Mouse (Mus musculus): ENCODE results near the gene Gp9.

DNA sequence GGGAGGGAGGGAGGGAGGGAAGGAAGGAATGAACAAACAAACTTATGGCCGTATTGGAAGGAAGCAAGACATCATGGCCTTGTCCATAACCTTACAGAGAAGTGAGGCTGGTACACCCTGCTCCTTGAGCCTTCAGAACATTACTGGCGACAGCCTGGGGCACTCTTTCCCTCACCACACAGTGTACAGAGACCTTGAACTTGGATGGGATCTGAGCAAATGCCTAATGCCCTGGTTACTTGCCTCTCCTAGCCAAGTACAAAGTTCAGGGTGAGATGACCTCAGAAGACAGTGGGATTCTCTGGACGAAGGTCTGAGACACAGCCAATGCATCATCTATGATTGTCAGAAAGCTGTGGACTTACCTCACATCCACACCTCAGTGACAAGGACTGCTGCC is 18.0 kb upstream of the Gp9 start:
- TF ChIP-seq CTCF (IDR thresholded peaks at IDR 0.05; ENCODE audit: low read depth, low read length) (no peak), POLR2AphosphoS5 (IDR thresholded peaks at IDR 0.05; ENCODE audit: insufficient replicate concordance, low read depth, low read length) (no peak), GATA1 (IDR thresholded peaks at IDR 0.05; ENCODE audit: borderline replicate concordance, low read length) (no peak)
